ENCODE assay signal across 8 mouse cellular contexts in the genomic region with DNA sequence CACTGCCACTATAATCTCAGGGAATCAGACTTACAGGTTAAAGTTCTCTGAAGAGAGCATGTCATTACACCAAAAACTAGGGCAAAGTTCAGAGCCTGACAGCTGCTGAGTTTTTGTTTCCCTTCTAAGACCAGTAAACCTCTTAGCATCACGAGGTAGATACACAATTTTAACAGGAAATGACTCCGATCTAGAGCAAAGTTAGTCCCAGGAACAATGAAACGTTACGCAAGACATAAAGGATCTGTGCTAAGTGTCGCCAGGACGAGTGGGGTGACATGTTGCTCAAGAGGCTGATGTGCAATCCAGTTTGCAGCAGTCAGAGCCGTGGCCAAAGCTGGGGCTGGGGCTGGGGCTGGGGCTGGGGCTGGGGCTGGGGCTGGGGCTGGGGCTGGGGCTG. TPM values are rescaled to one million over a fixed set of nuclear protein-coding genes. Genes with fewer than 3 reads are reported as not detected.
DNase-seq lines count a peak whose midpoint lies in the region.

No protein-coding gene starts in this region.

- no peaks in the 10 kb centered on the region for H3K79me2 ChIP-seq in macrophage (ENCODE audit: inconsistent target)

- peak overlapping the region; percentile 94 for H3K27ac ChIP-seq in macrophage
- H3K27ac ChIP-seq in limb, embryonic 10.5 days, result no peak overlapping the region

- no peaks in the 10 kb centered on the region for H3K9me3 ChIP-seq in limb, embryonic 10.5 days (replicated peaks)

- H3K4me3 ChIP-seq in macrophage (ENCODE audit: inconsistent target), result no peak overlapping the region
- H3K4me3 ChIP-seq in limb, embryonic 10.5 days, result no peak overlapping the region

- WGBS in macrophage (ENCODE audit: missing documents), result 0% methylated on average over 7 of the region's 7 CpGs
- 59% methylated on average over 7 of the region's 7 CpGs for WGBS in limb, embryonic 10.5 days

- H3K36me3 ChIP-seq in macrophage (ENCODE audit: inconsistent target), result no peaks in the 10 kb centered on the region
- no peaks in the 10 kb centered on the region for H3K36me3 ChIP-seq in limb, embryonic 10.5 days

- intact Hi-C loops in left cerebral cortex, postnatal 25 days (cut with DNase I), result no loop called here

- no peaks in the 10 kb centered on the region for H3K27me3 ChIP-seq in limb, embryonic 10.5 days (ENCODE audit: low read depth, poor library complexity, severe bottlenecking)

- peak; percentile 18 for DNase-seq in CD4-positive, CD25-positive, alpha-beta regulatory T cell, adult 2 months (ENCODE audit: low read depth, low spot score)
- DNase-seq in adrenal gland, postnatal 14 days, result peak; percentile 68
- peak; percentile 39 for DNase-seq in kidney, postnatal 14 days
- DNase-seq in right cerebral cortex, postnatal 14 days, result no peak
- DNase-seq in left cerebral cortex, postnatal 25 days (ENCODE audit: low spot score in 2 of 2), result no peak
- DNase-seq in embryo, embryonic 10.5 days (ENCODE audit: low spot score), result no peak
- no peak for DNase-seq in limb, embryonic 10.5 days (ENCODE audit: low spot score)

- peaks cover 23% of the 10 kb centered on the region for H3K4me1 ChIP-seq in limb, embryonic 10.5 days

RNA-seq across cellular contexts. Expression of a gene that starts 20.3 kb away (rescaled TPM):
- 257 and 311 TPM in 2 replicates for total RNA-seq in adrenal gland, postnatal 14 days (2021)
- 1,000 to 10,000 TPM in 2 of 26 experiments, 100 to 1,000 TPM in 24; 116 to 1,608 (median 288) TPM for total RNA-seq in macrophage (2018; cell fraction: chromatin; rRNA removed)
- total RNA-seq in macrophage (2018; cell fraction: cytosol; rRNA removed), result 1,000 to 10,000 TPM in 12 of 26 experiments, 100 to 1,000 TPM in 14; 487 to 1,958 (median 813) TPM
- total RNA-seq in macrophage (2018; cell fraction: nucleus; rRNA removed), result 100 to 1,000 TPM; 256 to 887 (median 407) TPM
- 864 to 2,248 TPM (median 2,111 TPM) in 3 replicates for polyA plus RNA-seq in macrophage (2018)
- total RNA-seq in left cerebral cortex, postnatal 25 days (2021), result 10 to 100 TPM; 10.8 to 12.3 TPM
- polyA plus RNA-seq in limb, embryonic 10.5 days (2016; fragmentation: Nextera tagmentation; extraction: Ambion mirVana), result 74.6 and 75.8 TPM in 2 replicates

RNA-seq across cellular contexts. Expression of a gene that starts 58.2 kb away (rescaled TPM):
- total RNA-seq in adrenal gland, postnatal 14 days (2021), result 38.8 and 49.0 TPM in 2 replicates
- total RNA-seq in macrophage (2018; cell fraction: chromatin; rRNA removed), result 100 to 1,000 TPM in 19 of 26 experiments, 10 to 100 TPM in 7; 66.5 to 378 (median 147) TPM
- total RNA-seq in macrophage (2018; cell fraction: cytosol; rRNA removed), result 100 to 1,000 TPM in 10 of 26 experiments, 10 to 100 TPM in 16; 27.7 to 142 (median 59.3) TPM
- 100 to 1,000 TPM in 15 of 26 experiments, 10 to 100 TPM in 11; 57.1 to 321 (median 110) TPM for total RNA-seq in macrophage (2018; cell fraction: nucleus; rRNA removed)
- 50.7 to 67.8 TPM (median 60.9 TPM) in 3 replicates for polyA plus RNA-seq in macrophage (2018)
- 10 to 100 TPM in 1 of 2 experiments, 1 to 10 TPM in 1; 8.8 to 11.3 TPM for total RNA-seq in left cerebral cortex, postnatal 25 days (2021)
- polyA plus RNA-seq in limb, embryonic 10.5 days (2016; fragmentation: Nextera tagmentation; extraction: Ambion mirVana), result 6.2 and 7.1 TPM in 2 replicates

Comparison
In these comparisons a context has a peak if more than half of its experiments do, and no peak if none do; other contexts are left out.
1. DNase-seq: peak in CD4-positive, CD25-positive, alpha-beta regulatory T cell, adult 2 months (single experiment), adrenal gland, postnatal 14 days (single experiment) and kidney, postnatal 14 days (single experiment); none in right cerebral cortex, postnatal 14 days (single experiment), left cerebral cortex, postnatal 25 days (0 of 2), embryo, embryonic 10.5 days (single experiment) and limb, embryonic 10.5 days (single experiment).
2. RNA of a gene that starts 20.3 kb away (total RNA-seq): 257 to 311 TPM in adrenal gland, postnatal 14 days; 10.8 to 12.3 TPM in left cerebral cortex, postnatal 25 days; every median in the first group is over 10 times any median in the second.